Mouse (Mus musculus): ENCODE data around the gene Gm11492. TPM values are rescaled to one million over a fixed set of nuclear protein-coding genes. Genes with fewer than 3 reads are reported as not detected.

The Gm11492 gene
- total RNA-seq, 2 experiments from 2014 or later = not detected

- peak; percentile 62 to 78 for DNase-seq
Observed at GRCm38 (mm10) chr11:87578963-87579601, 12.6 kb downstream of the Gm11492 start.

GRCm38 (mm10) chr11:87579713-87580112 is 13.3 kb downstream of the Gm11492 start:
- DNase-seq = peak in 1 of 2 experiments; percentile 40

GRCm38 (mm10) chr11:87580543-87581085 is 14.2 kb downstream of the Gm11492 start:
- DNase-seq = no peak

- no peak for DNase-seq
Observed at GRCm38 (mm10) chr11:87581161-87581865, 14.9 kb downstream of the Gm11492 start.

GRCm38 (mm10) chr11:87581933-87582710 is 15.7 kb downstream of the Gm11492 start:
- DNase-seq = no peak

- no peak for DNase-seq
Observed at GRCm38 (mm10) chr11:87583291-87584034, 17.0 kb downstream of the Gm11492 start.

GRCm38 (mm10) chr11:87584711-87585505 is 18.5 kb downstream of the Gm11492 start:
- DNase-seq = peak; percentile 76 to 84

- no peak for DNase-seq
Observed at GRCm38 (mm10) chr11:87587211-87587874, 20.9 kb downstream of the Gm11492 start.

GRCm38 (mm10) chr11:87589605-87590004 is 23.2 kb downstream of the Gm11492 start:
- DNase-seq = no peak

GRCm38 (mm10) chr11:87590841-87591525 is 24.5 kb downstream of the Gm11492 start:
- peak; percentile 45 to 76 for DNase-seq

GRCm38 (mm10) chr11:87591526-87592353 is 25.3 kb downstream of the Gm11492 start, which contains the start of gene Mtmr4:
Gene Mtmr4, plus strand, starts transcription at chr11:87592162.
- DNase-seq = peak; percentile 99 to 100

GRCm38 (mm10) chr11:87592354-87592695 is 25.9 kb downstream of the Gm11492 start:
- DNase-seq = no peak

GRCm38 (mm10) chr11:87592713-87593598 is 26.5 kb downstream of the Gm11492 start:
- no peak for DNase-seq

GRCm38 (mm10) chr11:87595327-87595841 is 28.9 kb downstream of the Gm11492 start:
- DNase-seq = peak; percentile 87 to 94

- DNase-seq = no peak
Observed at GRCm38 (mm10) chr11:87595976-87596375, 29.5 kb downstream of the Gm11492 start.

- no peak for DNase-seq
Observed at GRCm38 (mm10) chr11:87596492-87596891, 30.0 kb downstream of the Gm11492 start.

GRCm38 (mm10) chr11:87597061-87597460 is 30.6 kb downstream of the Gm11492 start:
- DNase-seq = no peak
